Mouse (Mus musculus) forebrain, embryonic 11.5 days (tissue): ENCODE results near the gene Zc3h8. TPM values are rescaled to one million over a fixed set of nuclear protein-coding genes. Genes with fewer than 3 reads are reported as not detected.
A peak's percentile ranks its signal among the peaks of the same experiment; 100 is the strongest.

Experiments used
- ATAC-seq: fragments of 200-750 bp; cut with Nextera tagmentation; replicated peaks from 2 replicates; pipeline ENCODE4 v1.8.0; 2017; ENCODE audit warnings: moderate TSS enrichment; ENCODE audit not compliant: low FRiP score
- DNase-seq: peaks from one replicate; pipeline ENCODE4 v3.0.0-alpha.2; 2017; ENCODE audit warnings: low spot score
- H3K27ac ChIP-seq: fragments of 300-500 bp; sonication (generic); 2 replicates; pipeline ENCODE4 v1.5.1; 2014; ENCODE audit warnings: low read depth, low read length
- H3K27me3 ChIP-seq: fragments of 300-500 bp; sonication (generic); 2 replicates; pipeline ENCODE4 v1.6.1; 2014; ENCODE audit warnings: mild to moderate bottlenecking, low read length, mixed read lengths; ENCODE audit not compliant: control insufficient read depth, insufficient read depth
- H3K36me3 ChIP-seq: fragments of 300-500 bp; sonication (generic); 2 replicates; pipeline ENCODE4 v1.6.1; 2014; ENCODE audit warnings: mild to moderate bottlenecking, low read length, moderate library complexity, mixed read lengths; ENCODE audit not compliant: control insufficient read depth, insufficient read depth
- H3K4me1 ChIP-seq: fragments of 300-500 bp; sonication (generic); replicated peaks from 2 replicates; pipeline ENCODE4 v1.6.1; 2014; ENCODE audit warnings: low read length, mixed read lengths; ENCODE audit not compliant: control insufficient read depth, insufficient read depth
- H3K4me2 ChIP-seq: fragments of 300-500 bp; sonication (generic); 2 replicates; pipeline ENCODE4 v1.6.1; 2014; ENCODE audit warnings: low read depth, mild to moderate bottlenecking, low read length, moderate library complexity, mixed read lengths; ENCODE audit not compliant: severe bottlenecking
- H3K4me3 ChIP-seq: fragments of 300-500 bp; sonication (generic); 2 replicates; pipeline ENCODE4 v1.5.1; 2014; ENCODE audit warnings: low read depth, low read length
- H3K9ac ChIP-seq: fragments of 300-500 bp; sonication (generic); 2 replicates; pipeline ENCODE4 v1.6.1; 2014; ENCODE audit warnings: low read length
- H3K9me3 ChIP-seq: fragments of 300-500 bp; sonication (generic); 2 replicates; pipeline ENCODE4 v1.6.1; 2016; ENCODE audit warnings: low read length, mixed read lengths; ENCODE audit not compliant: control insufficient read depth
- WGBS: fragments of 180-500 bp; shearing (Covaris S2); extraction: QIAGEN DNeasy Blood & Tissue Kit; methylation state at CpG from one replicate; pipeline ENCODE4 v1.1.7; 2014; 5-methylcytosine and 5-hydroxymethylcytosine counted together
- polyA plus RNA-seq: library from polyadenylated mRNA; unstranded; fragments of >200 nt; fragmentation: Nextera tagmentation; extraction: Ambion mirVana; gene quantifications from 2 replicates; pipeline ENCODE4 v1.2.1, GENCODE M21; 2014

Gene Zc3h8
- polyA plus RNA-seq = 10.4 and 10.8 TPM in 2 replicates

DNA sequence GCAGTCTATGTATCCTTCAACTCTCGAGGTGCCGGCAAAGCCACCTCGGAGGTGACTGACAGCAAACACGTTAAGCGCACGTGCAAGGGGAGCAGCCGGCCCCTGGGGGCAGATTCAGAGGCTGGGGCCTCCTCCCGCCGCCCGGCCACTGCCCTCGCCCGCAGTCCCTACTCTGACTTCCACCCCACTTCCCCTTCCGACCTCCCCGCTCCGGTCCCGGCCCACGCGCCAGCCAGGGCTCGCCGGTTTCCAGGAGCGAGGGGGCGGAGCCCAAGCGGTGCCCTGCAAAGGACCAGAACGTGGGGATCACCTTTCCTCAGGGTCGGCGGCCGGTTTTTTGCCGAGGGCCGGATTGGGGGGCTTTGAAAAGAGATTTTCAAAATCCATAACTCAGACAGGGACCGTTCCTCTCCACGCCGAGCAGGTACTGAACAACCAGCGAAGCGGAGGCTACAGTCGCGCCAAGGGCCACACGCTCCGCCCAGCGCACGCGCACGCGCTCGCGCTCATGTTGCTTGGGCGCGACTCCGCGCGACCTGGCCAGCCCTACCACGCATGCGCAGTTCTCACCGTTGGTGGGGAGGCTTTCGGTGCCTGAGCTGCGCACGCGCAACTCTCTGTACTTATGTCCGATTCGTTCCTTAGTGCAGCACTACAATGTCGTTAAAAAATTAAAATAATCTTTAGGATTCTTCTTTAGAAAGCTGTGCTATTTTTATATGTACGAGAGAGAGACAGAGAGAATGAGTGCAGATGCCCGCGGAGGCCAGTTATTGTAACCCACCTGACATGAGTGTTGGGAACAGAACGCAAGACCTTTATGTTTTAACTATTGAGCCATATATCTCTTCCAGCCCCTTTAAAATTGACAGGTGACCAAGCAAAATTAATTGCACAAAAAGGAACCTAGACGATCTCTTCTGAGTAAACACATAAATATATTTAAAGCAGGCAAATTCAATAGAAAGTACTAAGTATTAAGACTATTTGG is at the start of gene Zc3h8:
Gene Zc3h8 (minus strand): TSS at position 540 of the 991 bp plus-strand sequence.
- peak; percentile 98 for DNase-seq
- H3K27me3 ChIP-seq = no peaks in the 10 kb centered on the region
- no peaks in the 10 kb centered on the region for H3K4me1 ChIP-seq
- H3K9ac ChIP-seq = peak within 1 kb of the TSS; percentile 72
- peak within 1 kb of the TSS; percentile 61 for H3K4me2 ChIP-seq
- peak within 1 kb of the TSS; percentile 62 for H3K27ac ChIP-seq
- peak; percentile 93 for ATAC-seq
- H3K36me3 ChIP-seq = no peaks in the 10 kb centered on the region
- H3K4me3 ChIP-seq = peak within 1 kb of the TSS; percentile 59
- WGBS = 2% methylated on average over 64 of the region's 65 CpGs
- no peaks in the 10 kb centered on the region for H3K9me3 ChIP-seq

DNA sequence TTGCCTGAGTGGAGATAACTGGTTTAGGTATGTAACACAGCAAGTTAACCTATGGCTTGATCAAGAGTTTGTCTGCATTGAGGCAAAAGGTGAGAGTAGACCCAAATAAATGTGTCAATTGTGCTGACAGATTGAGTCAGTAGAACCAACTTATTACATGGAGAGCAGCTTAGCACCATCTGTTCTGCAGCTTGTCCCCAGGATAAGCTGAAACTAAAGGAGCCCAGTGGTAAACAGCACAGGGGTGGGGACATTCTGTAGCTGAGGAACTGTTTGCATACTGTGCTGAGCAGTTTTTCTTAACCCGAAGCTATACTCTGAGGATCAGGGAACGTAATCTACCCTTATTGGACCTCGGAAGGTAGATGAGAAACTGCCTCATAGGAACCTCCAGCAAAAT is 40.9 kb upstream of the Zc3h8 start:
- no peak overlapping the region for H3K9ac ChIP-seq
- 91% methylated on average over 3 of the region's 3 CpGs for WGBS
- H3K4me3 ChIP-seq = no peak overlapping the region
- ATAC-seq (no peak), DNase-seq (no peak)
- H3K27me3 ChIP-seq = no peaks in the 10 kb centered on the region
- H3K27ac ChIP-seq = no peak overlapping the region
- no peaks in the 10 kb centered on the region for H3K4me1 ChIP-seq
- no peak overlapping the region for H3K4me2 ChIP-seq
- H3K9me3 ChIP-seq = no peaks in the 10 kb centered on the region
- no peaks in the 10 kb centered on the region for H3K36me3 ChIP-seq

DNA sequence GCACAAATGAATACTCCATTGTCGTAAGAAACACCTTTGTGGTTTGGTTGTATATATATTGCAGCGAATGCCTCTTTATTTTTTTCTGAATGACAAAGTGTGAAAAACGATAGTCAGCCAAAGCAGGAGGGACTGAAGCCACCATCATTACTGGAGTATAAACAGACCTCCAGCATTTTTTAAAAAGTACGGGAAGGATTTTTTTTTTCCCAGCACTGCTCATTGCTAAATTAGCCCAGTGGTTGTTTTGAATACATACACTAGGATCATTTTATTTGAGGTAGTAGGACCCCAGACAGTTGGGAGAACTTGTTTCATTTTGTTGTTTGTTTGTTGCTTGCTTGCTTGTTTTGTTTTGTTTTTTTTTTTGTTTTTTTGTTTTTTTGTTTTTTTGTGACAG is 31.7 kb upstream of the Zc3h8 start:
- Histone ChIP-seq H3K9me3 (no peaks in the 10 kb centered on the region), H3K27me3 (no peaks in the 10 kb centered on the region), H3K36me3 (no peaks in the 10 kb centered on the region), H3K4me3 (no peak overlapping the region), H3K27ac (no peak overlapping the region), H3K4me1 (no peaks in the 10 kb centered on the region), H3K9ac (no peak overlapping the region), H3K4me2 (no peak overlapping the region)
- DNase-seq (no peak), ATAC-seq (no peak)
- 80% methylated on average over 4 of the region's 4 CpGs for WGBS

DNA sequence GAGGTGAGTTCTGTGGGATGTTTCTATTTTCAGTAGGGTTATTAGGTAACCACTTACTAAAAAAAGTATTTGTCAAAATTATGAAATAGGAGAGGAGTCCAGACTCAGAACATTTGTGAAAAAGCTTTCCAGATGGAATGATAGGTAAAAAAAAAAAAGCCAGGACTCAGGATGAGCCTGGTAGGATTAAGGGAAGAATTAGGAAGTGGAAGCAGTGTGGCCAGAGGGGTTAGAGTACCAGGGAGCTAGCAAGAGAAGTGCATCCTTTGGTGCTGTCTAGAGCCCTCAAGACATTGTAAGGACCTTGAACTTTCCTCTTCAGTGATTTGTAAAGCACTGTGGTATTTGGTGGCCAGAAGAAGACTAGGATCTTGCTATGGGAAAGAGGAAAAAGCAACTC is 28.4 kb upstream of the Zc3h8 start:
- no peak for ATAC-seq
- Histone ChIP-seq H3K4me3 (no peak overlapping the region), H3K4me1 (no peaks in the 10 kb centered on the region), H3K27ac (no peak overlapping the region), H3K27me3 (no peaks in the 10 kb centered on the region), H3K9ac (no peak overlapping the region), H3K9me3 (no peaks in the 10 kb centered on the region), H3K36me3 (no peaks in the 10 kb centered on the region), H3K4me2 (no peak overlapping the region)
- DNase-seq = no peak

DNA sequence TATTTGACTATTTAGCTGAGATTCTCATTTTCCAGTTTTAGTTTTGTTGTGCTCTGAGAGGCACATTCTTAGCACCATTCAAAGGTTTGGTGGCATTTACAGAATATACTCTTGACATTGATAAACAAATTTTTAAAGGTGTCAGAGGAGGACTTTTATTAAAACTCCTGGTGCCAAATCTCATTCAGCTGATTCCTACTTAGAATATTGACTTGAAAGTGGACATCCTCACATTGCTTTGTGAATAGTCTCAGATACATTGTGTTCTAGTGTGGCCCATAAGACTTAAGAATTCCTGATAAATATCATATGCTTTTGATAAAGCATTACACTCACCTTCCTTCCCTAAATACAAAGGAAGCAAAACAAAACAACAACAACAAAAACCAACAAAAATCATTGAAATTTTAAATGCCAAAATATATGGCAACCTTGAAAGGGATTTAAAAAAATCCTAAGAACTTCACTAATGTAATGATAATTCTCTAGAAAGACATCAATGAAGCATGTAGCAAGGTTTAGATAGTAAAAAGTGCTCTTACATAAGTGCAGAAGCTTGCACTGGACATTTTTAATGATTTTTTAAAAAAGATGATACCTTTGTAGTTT is 24.7 kb upstream of the Zc3h8 start:
- ATAC-seq = no peak
- peak overlapping the region; percentile 85 for H3K4me3 ChIP-seq
- peak overlapping the region; percentile 100 for H3K9ac ChIP-seq
- H3K4me1 ChIP-seq = no peaks in the 10 kb centered on the region; the same call in 1 of the 2 replicates
- H3K4me2 ChIP-seq = peak overlapping the region; percentile 61; the same call in 1 of the 2 replicates
- DNase-seq = no peak
- H3K36me3 ChIP-seq = no peaks in the 10 kb centered on the region
- no peaks in the 10 kb centered on the region for H3K27me3 ChIP-seq
- no peaks in the 10 kb centered on the region for H3K9me3 ChIP-seq
- H3K27ac ChIP-seq = peak overlapping the region; percentile 100; the same call in 1 of the 2 replicates

DNA sequence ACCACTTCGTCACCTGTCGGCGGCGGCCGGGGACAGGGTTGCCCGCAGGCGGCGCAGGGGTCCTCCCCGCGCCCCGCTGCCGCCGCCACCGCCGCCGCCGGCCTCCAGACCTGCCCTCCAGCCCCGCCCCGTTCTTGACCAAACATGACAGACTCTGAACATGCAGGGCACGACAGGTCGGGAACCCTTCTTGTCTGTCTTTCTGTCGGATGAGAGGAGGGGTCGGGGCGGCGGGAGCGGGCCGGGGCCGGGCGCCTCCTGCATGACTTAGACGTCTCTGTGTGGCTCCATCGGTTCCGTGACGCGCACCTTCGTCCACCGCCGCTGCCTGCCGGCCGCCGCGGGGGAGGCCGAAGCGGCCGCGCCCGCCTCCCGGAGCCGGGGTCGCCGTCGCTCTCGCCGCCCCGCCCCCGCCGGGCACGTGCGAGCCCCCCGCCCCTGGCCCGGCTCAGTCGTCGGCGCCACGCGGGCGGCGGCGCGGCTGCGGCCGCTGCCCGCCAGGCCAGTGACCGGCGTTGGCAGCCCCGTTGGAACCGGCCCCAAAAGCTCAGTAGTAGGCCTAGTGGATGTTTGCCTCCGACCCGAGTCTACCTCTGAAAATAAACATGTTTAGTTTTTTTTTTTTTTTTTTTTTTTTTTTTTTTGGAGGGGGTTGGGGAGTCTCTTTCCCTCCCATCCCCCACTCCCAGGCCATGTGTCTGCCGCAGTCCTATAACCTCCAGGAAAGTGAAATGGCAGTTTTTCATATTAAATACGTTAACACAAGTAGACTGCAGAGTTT is 24.0 kb upstream of the Zc3h8 start, which contains the start of gene Gm10762:
Gene Gm10762 (minus strand): TSS at position 65 of the 781 bp plus-strand sequence.
- ATAC-seq (peak; percentile 85), DNase-seq (peak; percentile 91)
- Histone ChIP-seq H3K36me3 (no peaks in the 10 kb centered on the region), H3K4me2 (peak within 1 kb of the TSS; percentile 61), H3K4me1 (no peaks in the 10 kb centered on the region; the same call in 1 of the 2 replicates), H3K27me3 (no peaks in the 10 kb centered on the region), H3K4me3 (peak within 1 kb of the TSS; percentile 85), H3K9me3 (no peaks in the 10 kb centered on the region), H3K27ac (peak within 1 kb of the TSS; percentile 100), H3K9ac (peak within 1 kb of the TSS; percentile 100)
- under 1% methylated on average over 65 of the region's 80 CpGs for WGBS

DNA sequence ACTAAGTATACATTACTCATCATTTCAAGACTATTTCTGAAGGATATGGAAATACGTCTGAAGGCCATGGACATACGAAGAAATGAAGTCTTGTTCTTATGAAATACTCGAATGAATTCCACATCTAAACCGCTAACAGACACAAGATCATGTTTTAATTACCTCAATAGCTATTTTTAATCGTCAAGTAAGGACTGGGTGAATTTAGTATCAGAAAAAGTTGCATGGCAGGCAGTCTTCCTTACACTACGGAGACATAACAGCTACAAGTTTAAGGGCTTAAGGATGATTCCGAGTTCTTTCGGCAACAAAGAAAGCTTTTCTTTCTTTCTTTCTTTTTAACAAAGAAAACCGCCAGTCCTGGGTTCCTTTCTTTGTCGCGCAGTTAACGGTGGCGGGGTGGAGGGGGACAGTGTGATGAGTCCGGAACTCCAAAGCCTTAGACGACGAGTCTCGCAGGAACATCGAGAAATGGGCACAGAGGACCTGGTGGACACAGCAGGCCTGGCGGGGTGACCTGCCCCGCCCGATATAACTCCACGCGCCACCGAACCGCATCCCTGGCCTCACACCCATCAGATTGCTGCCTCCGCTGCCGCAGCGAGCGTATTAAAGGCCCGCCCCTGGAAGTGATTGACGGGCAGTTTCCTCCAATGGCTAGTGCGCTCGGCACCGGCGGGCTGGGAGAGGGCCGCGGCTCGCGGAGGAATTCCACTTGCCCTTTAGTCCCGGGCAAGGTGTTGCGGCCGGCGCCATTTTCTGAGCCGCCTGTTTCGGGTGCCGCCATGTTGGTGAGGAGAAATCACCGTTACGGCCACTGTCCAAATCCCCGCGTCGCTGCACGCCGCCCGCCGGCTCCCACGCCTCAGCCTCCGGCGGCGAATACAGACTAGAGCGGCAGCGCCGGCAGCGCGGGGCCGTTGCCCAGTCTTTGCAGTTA is 23.0 kb upstream of the Zc3h8 start, which contains the start of gene Zc3h6:
Gene Zc3h6 (plus strand): TSS at position 762 of the 940 bp plus-strand sequence.
- Histone ChIP-seq H3K4me2 (peak within 1 kb of the TSS; percentile 61), H3K9ac (peak within 1 kb of the TSS; percentile 100), H3K4me3 (peak within 1 kb of the TSS; percentile 85), H3K4me1 (no peaks in the 10 kb centered on the region; the same call in 1 of the 2 replicates), H3K27me3 (no peaks in the 10 kb centered on the region), H3K9me3 (no peaks in the 10 kb centered on the region), H3K27ac (peak within 1 kb of the TSS; percentile 100), H3K36me3 (no peaks in the 10 kb centered on the region)
- WGBS = 1% methylated on average over 65 of the region's 65 CpGs
- DNase-seq (peak; percentile 99), ATAC-seq (peak; percentile 97)
